Mouse (Mus musculus) ovary, adult 18-20 months (tissue): Measurements from ENCODE around the gene Gm4187.
"Not testable (repeated sequence)": the region's sequence is repeated elsewhere in the genome, so short reads cannot be mapped to it uniquely, and the experiment has no call there.

ENCODE experiments used
- DNase-seq: peaks from one replicate; pipeline ENCODE4 v3.0.0; 2022; ENCODE audit warnings: low spot score, mixed read lengths

Gene Gm4187

GRCm38 (mm10) chr7:22329617-22330016 is at the start of gene Gm4187:
Gm4187 (minus strand) TSS chr7:22329717.
- not testable (repeated sequence) for DNase-seq

GRCm38 (mm10) chr7:22370939-22371338 is 41.4 kb upstream of the Gm4187 start, which contains the start of gene Gm8660:
Gm8660 (minus strand) TSS chr7:22371039.
- not testable (repeated sequence) for DNase-seq
